In genomic region chr9:101101547-101101946, GRCm38 (mm10) we compare ENCODE assay signal across 17 mouse cellular contexts.
"Had no signal": no experiment of that assay in that cellular context is flagged by ENCODE, and none has a peak within 500 bp of the region (broad histone marks: within the 10 kb centered on the region; RNA-seq: fewer than 3 reads in every experiment).

No protein-coding gene starts in this region.

- H3K4me2 ChIP-seq: liver, embryonic 13.5 days; midbrain, embryonic 12.5 days; midbrain, embryonic 15.5 days; neural tube, embryonic 13.5 days had no signal

- H3K9ac ChIP-seq: liver, embryonic 13.5 days; midbrain, embryonic 12.5 days; midbrain, embryonic 15.5 days; neural tube, embryonic 13.5 days had no signal

- H3K4me3 ChIP-seq: layer of hippocampus, adult 2 months; left cerebral cortex, adult 2 months; liver, embryonic 13.5 days; midbrain, embryonic 12.5 days; midbrain, embryonic 15.5 days; myocyte; neural tube, embryonic 13.5 days had no signal

- H3K4me1 ChIP-seq: midbrain, embryonic 12.5 days; midbrain, embryonic 15.5 days; neural tube, embryonic 13.5 days had no signal

- H3K27me3 ChIP-seq: liver, embryonic 13.5 days; midbrain, embryonic 12.5 days; midbrain, embryonic 15.5 days; neural tube, embryonic 13.5 days had no signal

- DNase-seq: kidney, adult 11 months; kidney, postnatal 25 days; layer of hippocampus, postnatal 36 days; liver, embryonic 13.5 days; lung, adult 2 months; lung, postnatal 14 days; lung, postnatal 4 days; retina, postnatal 1 day; right cerebral cortex, postnatal 25 days; thymus, postnatal 25 days had no signal

- ATAC-seq: midbrain, embryonic 15.5 days had no signal

- H3K27ac ChIP-seq: kidney, postnatal 0 days; layer of hippocampus, adult 2 months; left cerebral cortex, adult 2 months; liver, embryonic 13.5 days; midbrain, embryonic 12.5 days; midbrain, embryonic 15.5 days; neural tube, embryonic 13.5 days had no signal

- H3K9me3 ChIP-seq: liver, embryonic 13.5 days; midbrain, embryonic 15.5 days; neural tube, embryonic 13.5 days had no signal
